8 mouse cellular contexts compared by ENCODE assay signal in genomic region chr11:117316441-117317331, GRCm38 (mm10).
DNase-seq lines count a peak whose midpoint lies in the region; ATAC-seq and TF ChIP-seq lines count a peak whose summit lies in the region.

No protein-coding gene starts in this region.

- TF ChIP-seq EP300 in CH12.LX (IDR thresholded peaks at IDR 0.05; ENCODE audit: low read length), result peak; percentile 70

- dilution Hi-C loops in CH12.LX (cut with MboI; ENCODE audit: extremely low pct_ligation_motif_present, extremely low pct_unique_long_range_greater_than_20kb, low sequenced_read_pairs), result no loop called here

- TF ChIP-seq RAD21 in CH12.LX (IDR thresholded peaks at IDR 0.05; ENCODE audit: low read depth, low read length), result no peak; the same call in 1 of the 2 replicates

- H3K4me2 ChIP-seq in CH12.LX (ENCODE audit: insufficient read depth, low read depth, poor library complexity, severe bottlenecking), result peak overlapping the region; percentile 42
- H3K4me2 ChIP-seq in embryonic facial prominence, embryonic 15.5 days (replicated peaks), result peak overlapping the region; percentile 38
- peak overlapping the region; percentile 23; the same call in 1 of the 2 replicates for H3K4me2 ChIP-seq in hindbrain, postnatal 0 days (ENCODE audit: low read depth, low read length)
- H3K4me2 ChIP-seq in lung, embryonic 16.5 days (ENCODE audit: low read depth, low read length), result peak overlapping the region; percentile 31
- H3K4me2 ChIP-seq in stomach, embryonic 14.5 days (replicated peaks; ENCODE audit: low read depth, low read length), result peak overlapping the region; percentile 33

- TF ChIP-seq POLR2A in CH12.LX (IDR thresholded peaks at IDR 0.05; ENCODE audit: low read depth, low read length), result no peak

- in situ Hi-C loops in CH12.LX (cut with MboI; ENCODE audit: low pct_ligation_motif_present, low pct_unique_long_range_greater_than_20kb, low sequenced_read_pairs), result no loop called here

- H3K4me1 ChIP-seq in CH12.LX (ENCODE audit: control insufficient read depth in 1 of 2, insufficient read depth in 2 of 2), result peaks cover 71 to 90% of the 10 kb centered on the region in 2 experiments
- H3K4me1 ChIP-seq in embryonic facial prominence, embryonic 15.5 days, result peaks cover 99% of the 10 kb centered on the region
- peaks cover 40% of the 10 kb centered on the region for H3K4me1 ChIP-seq in hindbrain, postnatal 0 days (ENCODE audit: insufficient read depth, low read length)
- peaks cover 90% of the 10 kb centered on the region for H3K4me1 ChIP-seq in lung, embryonic 16.5 days (replicated peaks; ENCODE audit: control insufficient read depth, insufficient read depth, low read length)
- peaks cover 75% of the 10 kb centered on the region for H3K4me1 ChIP-seq in stomach, embryonic 14.5 days (ENCODE audit: control insufficient read depth, insufficient read depth, low read length)

- no peaks in the 10 kb centered on the region for H3K9me3 ChIP-seq in CH12.LX (replicated peaks; ENCODE audit: low read length)
- H3K9me3 ChIP-seq in embryonic facial prominence, embryonic 15.5 days (replicated peaks), result no peaks in the 10 kb centered on the region
- H3K9me3 ChIP-seq in hindbrain, postnatal 0 days (ENCODE audit: low read length), result no peaks in the 10 kb centered on the region
- no peaks in the 10 kb centered on the region for H3K9me3 ChIP-seq in lung, embryonic 16.5 days (ENCODE audit: control insufficient read depth, low read length)
- no peaks in the 10 kb centered on the region for H3K9me3 ChIP-seq in stomach, embryonic 14.5 days (ENCODE audit: control insufficient read depth, low read depth, low read length)

- peak overlapping the region; percentile 97 for H3K27ac ChIP-seq in CH12.LX (ENCODE audit: insufficient read depth, low read depth)
- H3K27ac ChIP-seq in embryonic facial prominence, embryonic 15.5 days (replicated peaks), result peak overlapping the region; percentile 90
- peak overlapping the region; percentile 83 for H3K27ac ChIP-seq in hindbrain, postnatal 0 days
- H3K27ac ChIP-seq in lung, embryonic 16.5 days (ENCODE audit: low read length), result peak overlapping the region; percentile 94
- peak overlapping the region; percentile 87 for H3K27ac ChIP-seq in stomach, embryonic 14.5 days (ENCODE audit: low read length)

- H3K36me3 ChIP-seq in CH12.LX (replicated peaks in 1 of 2; ENCODE audit: control insufficient read depth in 1 of 2, insufficient read depth in 1 of 2, low read length in 1 of 2), result peaks cover 0 to 35% of the 10 kb centered on the region in 2 experiments
- no peaks in the 10 kb centered on the region for H3K36me3 ChIP-seq in embryonic facial prominence, embryonic 15.5 days
- no peaks in the 10 kb centered on the region for H3K36me3 ChIP-seq in hindbrain, postnatal 0 days (ENCODE audit: insufficient read depth, low read length)
- no peaks in the 10 kb centered on the region for H3K36me3 ChIP-seq in lung, embryonic 16.5 days (ENCODE audit: control insufficient read depth, insufficient read depth, low read length)
- no peaks in the 10 kb centered on the region for H3K36me3 ChIP-seq in stomach, embryonic 14.5 days (ENCODE audit: control insufficient read depth, insufficient read depth, low read length)

- H3K79me2 ChIP-seq in CH12.LX (replicated peaks; ENCODE audit: control insufficient read depth, extremely low read depth, insufficient read depth, poor library complexity, severe bottlenecking), result peaks cover 21% of the 10 kb centered on the region

- TF ChIP-seq CTCF in CH12.LX (conservative IDR thresholded peaks at IDR 0.05 in 1 of 2, IDR thresholded peaks at IDR 0.05 in 1 of 2; ENCODE audit: low read depth in 2 of 2, low read length in 2 of 2), result no peak
- no peak for TF ChIP-seq CTCF in hindbrain, postnatal 0 days (IDR thresholded peaks at IDR 0.05; ENCODE audit: low read depth)

- no peak for ATAC-seq in embryonic facial prominence, embryonic 15.5 days (ENCODE audit: insufficient number of reproducible peaks, low FRiP score, low TSS enrichment, low read depth)
- ATAC-seq in hindbrain, postnatal 0 days, result no peak
- no peak; the same call in 1 of the 2 replicates for ATAC-seq in lung, embryonic 16.5 days (ENCODE audit: low read depth)
- no peak for ATAC-seq in stomach, embryonic 14.5 days (ENCODE audit: insufficient number of reproducible peaks, insufficient read depth, low FRiP score, low read depth)

- H3K27me3 ChIP-seq in CH12.LX (replicated peaks), result no peaks in the 10 kb centered on the region
- no peaks in the 10 kb centered on the region for H3K27me3 ChIP-seq in embryonic facial prominence, embryonic 15.5 days
- no peaks in the 10 kb centered on the region for H3K27me3 ChIP-seq in hindbrain, postnatal 0 days (ENCODE audit: insufficient read depth, low read length)
- no peaks in the 10 kb centered on the region for H3K27me3 ChIP-seq in lung, embryonic 16.5 days (ENCODE audit: control insufficient read depth, insufficient read depth, low read depth, low read length)
- H3K27me3 ChIP-seq in stomach, embryonic 14.5 days (ENCODE audit: control insufficient read depth, insufficient read depth, low read length), result no peaks in the 10 kb centered on the region

- peak overlapping the region; percentile 43 for H3K9ac ChIP-seq in CH12.LX (ENCODE audit: insufficient read depth, low read depth)
- no peak overlapping the region for H3K9ac ChIP-seq in embryonic facial prominence, embryonic 15.5 days
- 0 out of 2 replicates have a peak overlapping the region, but pooled peaks have one; percentile 14 for H3K9ac ChIP-seq in hindbrain, postnatal 0 days (replicated peaks; ENCODE audit: low read length)
- peak overlapping the region; percentile 52 for H3K9ac ChIP-seq in lung, embryonic 16.5 days (ENCODE audit: low read length)
- peak overlapping the region; percentile 19; the same call in 1 of the 2 replicates for H3K9ac ChIP-seq in stomach, embryonic 14.5 days (replicated peaks; ENCODE audit: low read depth, low read length)

- H3K4me3 ChIP-seq in CH12.LX (replicated peaks in 1 of 3; ENCODE audit: low read depth in 2 of 3, low read length in 2 of 3, poor library complexity in 1 of 3), result peak overlapping the region in 2 of 3 experiments; percentile 11 to 33
- no peak overlapping the region for H3K4me3 ChIP-seq in embryonic facial prominence, embryonic 15.5 days (replicated peaks)
- no peak overlapping the region for H3K4me3 ChIP-seq in hindbrain, postnatal 0 days (ENCODE audit: low read length)
- peak overlapping the region; percentile 2; the same call in 1 of the 2 replicates for H3K4me3 ChIP-seq in lung, embryonic 16.5 days (ENCODE audit: low read length)
- H3K4me3 ChIP-seq in stomach, embryonic 14.5 days (ENCODE audit: low read depth, low read length), result no peak overlapping the region

- peak; percentile 59 for DNase-seq in adrenal gland, postnatal 14 days
- no peak for DNase-seq in adrenal gland, adult 18-20 months (ENCODE audit: low spot score in 2 of 2)
- DNase-seq in CH12.LX (ENCODE audit: extremely low read depth), result no peak
- DNase-seq in hindbrain, postnatal 0 days (ENCODE audit: low spot score), result peak; percentile 56
- no peak for DNase-seq in spleen, adult 18-20 months

- 46% methylated on average over 16 of the region's 16 CpGs for WGBS in embryonic facial prominence, embryonic 15.5 days
- WGBS in hindbrain, postnatal 0 days, result 26% methylated on average over 16 of the region's 16 CpGs
- 28% methylated on average over 16 of the region's 16 CpGs for WGBS in lung, embryonic 16.5 days
- WGBS in stomach, embryonic 14.5 days, result 36% methylated on average over 16 of the region's 16 CpGs

TF ChIP-seq in CH12.LX, 34 proteins besides CTCF, POLR2A, EP300 and RAD21:
- no peak for TF ChIP-seq JUND (conservative IDR thresholded peaks at IDR 0.05; ENCODE audit: low read depth, low read length)
- TF ChIP-seq ETS1 (conservative IDR thresholded peaks at IDR 0.05; ENCODE audit: low read depth, low read length), result peak; percentile 33; the same call in 1 of the 2 replicates
- peak; percentile 64; the same call in 1 of the 2 replicates for TF ChIP-seq CHD2 (IDR thresholded peaks at IDR 0.05; ENCODE audit: low read length)
- TF ChIP-seq MAZ (IDR thresholded peaks at IDR 0.05; ENCODE audit: low read depth, low read length), result no peak
- TF ChIP-seq KAT2A (IDR thresholded peaks at IDR 0.05; ENCODE audit: insufficient replicate concordance, low read length), result 0 out of 2 replicates have a peak, but pooled peaks have one; percentile 28
- no peak for TF ChIP-seq USF1 (IDR thresholded peaks at IDR 0.05; ENCODE audit: low read depth, low read length)
- peak; percentile 25; the same call in 1 of the 2 replicates for TF ChIP-seq ZMIZ1 (IDR thresholded peaks at IDR 0.05; ENCODE audit: low read depth, low read length)
- TF ChIP-seq SMC3 (IDR thresholded peaks at IDR 0.05; ENCODE audit: low read depth, low read length), result 0 out of 2 replicates have a peak, but pooled peaks have one; percentile 11
- TF ChIP-seq IRF4 (IDR thresholded peaks at IDR 0.05; ENCODE audit: low read depth, low read length), result peak; percentile 22; the same call in 1 of the 2 replicates
- peak; percentile 51; the same call in 1 of the 2 replicates for TF ChIP-seq ELF1 (IDR thresholded peaks at IDR 0.05; ENCODE audit: low read depth, low read length)
- no peak for TF ChIP-seq NRF1 (IDR thresholded peaks at IDR 0.05; ENCODE audit: low read depth, low read length)
- TF ChIP-seq MEF2A (IDR thresholded peaks at IDR 0.05; ENCODE audit: borderline replicate concordance, low read depth, low read length), result 0 out of 2 replicates have a peak, but pooled peaks have one; percentile 32

Comparison
In these comparisons a context has a peak if more than half of its experiments do, and no peak if none do; other contexts are left out.
1. DNase-seq: peak in adrenal gland, postnatal 14 days (single experiment) and hindbrain, postnatal 0 days (single experiment); none in adrenal gland, adult 18-20 months (0 of 2), CH12.LX (single experiment) and spleen, adult 18-20 months (0 of 2).
2. H3K4me3 ChIP-seq: peak in CH12.LX (2 of 3) and lung, embryonic 16.5 days (single experiment); none in embryonic facial prominence, embryonic 15.5 days (single experiment), hindbrain, postnatal 0 days (single experiment) and stomach, embryonic 14.5 days (single experiment).
3. Peak in every context shown above with its lines, with median percentiles within 50 percentile points of each other: H3K27ac ChIP-seq and H3K4me2 ChIP-seq.